Mouse (Mus musculus): ENCODE measurements around the gene Siglecf. TPM values are rescaled to one million over a fixed set of nuclear protein-coding genes. Genes with fewer than 3 reads are reported as not detected.

The Siglecf gene
- total and polyA plus RNA-seq, 3 experiments = 0.14 TPM; not detected in 2

DNA sequence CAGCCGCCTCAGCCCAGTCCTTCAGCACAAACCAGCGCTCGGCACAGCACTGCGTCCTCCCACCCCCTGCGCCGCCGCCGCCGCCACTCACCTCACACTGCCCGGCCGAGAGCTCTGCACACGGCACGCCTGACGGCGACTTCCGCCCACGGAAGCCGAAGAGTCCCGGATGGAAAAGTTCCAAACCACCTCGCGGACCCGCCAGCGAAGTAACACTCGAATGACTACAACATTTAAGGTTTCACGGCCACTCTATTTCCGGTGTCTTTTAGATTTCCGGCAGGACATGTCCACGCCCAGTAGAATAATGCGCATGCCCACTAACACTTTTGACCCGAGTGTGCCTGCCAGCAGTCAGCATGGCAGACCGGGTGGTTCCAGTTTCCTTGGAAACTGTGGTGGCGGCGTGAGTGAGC is 38.1 kb upstream of the Siglecf start, which contains the start of gene Zfp715:
Gene Zfp715, minus strand, starts transcription at position 282 of the 416 bp plus-strand sequence.
- peak within 1 kb of the TSS; percentile 86 for H3K9ac ChIP-seq (ENCODE audit: low read depth, low read length)
- under 1% methylated on average over 30 of the region's 33 CpGs for WGBS
- intact Hi-C loops (cut with DNase I) = loop anchor here (2.0 to 5.0 kb wide), 2 partner anchors 28 to 129 kb away; partner anchors contain the start of genes Cldnd2, Etfb and Gm45233
- TF ChIP-seq CTCF (IDR thresholded peaks at IDR 0.05) (no peak), POLR2A (IDR thresholded peaks at IDR 0.05; ENCODE audit: insufficient read depth, low read depth, low read length) (peak; percentile 55)
- peaks cover 31% of the 10 kb centered on the region for H3K36me3 ChIP-seq (ENCODE audit: control insufficient read depth, insufficient read depth, low read length)
- peak; percentile 86 to 93 for DNase-seq
- H3K27ac ChIP-seq = peak within 1 kb of the TSS; percentile 95
- peak within 1 kb of the TSS; percentile 70 for H3K4me3 ChIP-seq
- peaks cover under 1% of the 10 kb centered on the region for H3K79me2 ChIP-seq (replicated peaks; ENCODE audit: control insufficient read depth, insufficient read depth, low read length)
- H3K27me3 ChIP-seq (ENCODE audit: control insufficient read depth, insufficient read depth, low read length) = no peaks in the 10 kb centered on the region
- peaks cover 17% of the 10 kb centered on the region for H3K4me1 ChIP-seq (ENCODE audit: control insufficient read depth, insufficient read depth, low read length)

DNA sequence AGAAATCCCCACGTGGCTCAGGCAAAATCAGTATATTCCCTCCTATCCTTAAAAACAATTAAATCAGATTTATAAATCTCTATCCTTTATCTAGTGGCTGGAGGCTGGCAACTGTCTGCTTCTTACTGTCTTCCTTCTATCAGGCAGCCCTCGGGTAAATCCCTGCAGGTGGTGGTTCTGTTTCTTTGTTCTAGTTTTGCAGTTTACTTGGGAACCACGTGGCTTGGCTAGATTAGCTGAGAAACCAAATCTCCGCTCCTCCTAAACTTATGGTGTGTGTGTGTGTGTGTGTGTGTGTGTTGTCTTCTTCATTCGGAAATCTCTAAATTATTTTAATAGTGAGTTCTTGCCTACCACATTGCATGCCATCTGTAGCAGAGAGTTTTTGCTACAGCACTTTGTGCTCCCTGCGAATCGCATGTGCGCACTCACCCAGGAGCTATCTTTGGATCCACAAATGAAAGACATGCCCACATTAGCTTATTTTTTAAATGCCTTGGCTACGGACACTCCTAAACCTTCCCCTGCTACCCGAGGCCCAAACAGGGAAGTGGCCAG is 24.8 kb upstream of the Siglecf start:
- Histone ChIP-seq H3K9ac (ENCODE audit: low read depth, low read length) (no peak overlapping the region), H3K4me1 (ENCODE audit: control insufficient read depth, insufficient read depth, low read length) (no peaks in the 10 kb centered on the region), H3K4me3 (no peak overlapping the region), H3K36me3 (ENCODE audit: control insufficient read depth, insufficient read depth, low read length) (no peaks in the 10 kb centered on the region), H3K27me3 (ENCODE audit: control insufficient read depth, insufficient read depth, low read length) (no peaks in the 10 kb centered on the region), H3K27ac (no peak overlapping the region), H3K79me2 (replicated peaks; ENCODE audit: control insufficient read depth, insufficient read depth, low read length) (no peaks in the 10 kb centered on the region)
- TF ChIP-seq EP300 (IDR thresholded peaks at IDR 0.05; ENCODE audit: insufficient read depth, low read depth, low read length) = no peak
- TF ChIP-seq CTCF (IDR thresholded peaks at IDR 0.05) = no peak
- TF ChIP-seq POLR2A (IDR thresholded peaks at IDR 0.05; ENCODE audit: insufficient read depth, low read depth, low read length) = no peak
- intact Hi-C loops (cut with DNase I) = no loop called here
- no peak for DNase-seq
- WGBS = 57% methylated on average over 10 of the region's 10 CpGs

GRCm38 (mm10) chr7:43328101-43328500 is 23.0 kb upstream of the Siglecf start:
- 60% methylated on average over 4 of the region's 4 CpGs for WGBS
- H3K4me1 ChIP-seq (ENCODE audit: control insufficient read depth, insufficient read depth, low read length) = no peaks in the 10 kb centered on the region
- no peak for DNase-seq
- intact Hi-C loops (cut with DNase I) = no loop called here
- no peak overlapping the region for H3K9ac ChIP-seq (ENCODE audit: low read depth, low read length)
- no peak overlapping the region for H3K27ac ChIP-seq
- H3K4me3 ChIP-seq = no peak overlapping the region
- no peaks in the 10 kb centered on the region for H3K79me2 ChIP-seq (replicated peaks; ENCODE audit: control insufficient read depth, insufficient read depth, low read length)
- TF ChIP-seq EP300 (IDR thresholded peaks at IDR 0.05; ENCODE audit: insufficient read depth, low read depth, low read length) = no peak
- TF ChIP-seq POLR2A (IDR thresholded peaks at IDR 0.05; ENCODE audit: insufficient read depth, low read depth, low read length) = no peak
- no peak for TF ChIP-seq CTCF (IDR thresholded peaks at IDR 0.05)
- H3K27me3 ChIP-seq (ENCODE audit: control insufficient read depth, insufficient read depth, low read length) = no peaks in the 10 kb centered on the region
- H3K36me3 ChIP-seq (ENCODE audit: control insufficient read depth, insufficient read depth, low read length) = no peaks in the 10 kb centered on the region

- no peak overlapping the region for H3K4me3 ChIP-seq
- TF ChIP-seq CTCF (IDR thresholded peaks at IDR 0.05) (peak; percentile 97), EP300 (IDR thresholded peaks at IDR 0.05; ENCODE audit: insufficient read depth, low read depth, low read length) (peak; percentile 56; the same call in 1 of the 2 replicates), POLR2A (IDR thresholded peaks at IDR 0.05; ENCODE audit: insufficient read depth, low read depth, low read length) (no peak)
- WGBS = 22% methylated on average over 5 of the region's 7 CpGs
- H3K79me2 ChIP-seq (replicated peaks; ENCODE audit: control insufficient read depth, insufficient read depth, low read length) = no peaks in the 10 kb centered on the region
- H3K27me3 ChIP-seq (ENCODE audit: control insufficient read depth, insufficient read depth, low read length) = no peaks in the 10 kb centered on the region
- no peak overlapping the region for H3K9ac ChIP-seq (ENCODE audit: low read depth, low read length)
- H3K27ac ChIP-seq = no peak overlapping the region
- peak; percentile 29 to 58 for DNase-seq
- H3K4me1 ChIP-seq (ENCODE audit: control insufficient read depth, insufficient read depth, low read length) = no peaks in the 10 kb centered on the region
- intact Hi-C loops (cut with DNase I) = loop anchor here (1.0 kb wide), 2 partner anchors 50 to 82 kb away; no protein-coding TSS in a partner anchor
- H3K36me3 ChIP-seq (ENCODE audit: control insufficient read depth, insufficient read depth, low read length) = no peaks in the 10 kb centered on the region
Observed at GRCm38 (mm10) chr7:43333203-43333602, 17.9 kb upstream of the Siglecf start.

GRCm38 (mm10) chr7:43333899-43334298 is 17.2 kb upstream of the Siglecf start:
- H3K9ac ChIP-seq (ENCODE audit: low read depth, low read length) = no peak overlapping the region
- no peak for DNase-seq
- no peak overlapping the region for H3K4me3 ChIP-seq
- H3K27ac ChIP-seq = no peak overlapping the region
- WGBS = 58% methylated on average over 2 of the region's 2 CpGs
- TF ChIP-seq EP300 (IDR thresholded peaks at IDR 0.05; ENCODE audit: insufficient read depth, low read depth, low read length) (no peak), CTCF (IDR thresholded peaks at IDR 0.05) (no peak), POLR2A (IDR thresholded peaks at IDR 0.05; ENCODE audit: insufficient read depth, low read depth, low read length) (no peak)
- no peaks in the 10 kb centered on the region for H3K36me3 ChIP-seq (ENCODE audit: control insufficient read depth, insufficient read depth, low read length)
- no peaks in the 10 kb centered on the region for H3K27me3 ChIP-seq (ENCODE audit: control insufficient read depth, insufficient read depth, low read length)
- no peaks in the 10 kb centered on the region for H3K4me1 ChIP-seq (ENCODE audit: control insufficient read depth, insufficient read depth, low read length)
- intact Hi-C loops (cut with DNase I) = loop anchor here (1.0 kb wide), 2 partner anchors 51 to 83 kb away; no protein-coding TSS in a partner anchor
- H3K79me2 ChIP-seq (replicated peaks; ENCODE audit: control insufficient read depth, insufficient read depth, low read length) = no peaks in the 10 kb centered on the region

DNA sequence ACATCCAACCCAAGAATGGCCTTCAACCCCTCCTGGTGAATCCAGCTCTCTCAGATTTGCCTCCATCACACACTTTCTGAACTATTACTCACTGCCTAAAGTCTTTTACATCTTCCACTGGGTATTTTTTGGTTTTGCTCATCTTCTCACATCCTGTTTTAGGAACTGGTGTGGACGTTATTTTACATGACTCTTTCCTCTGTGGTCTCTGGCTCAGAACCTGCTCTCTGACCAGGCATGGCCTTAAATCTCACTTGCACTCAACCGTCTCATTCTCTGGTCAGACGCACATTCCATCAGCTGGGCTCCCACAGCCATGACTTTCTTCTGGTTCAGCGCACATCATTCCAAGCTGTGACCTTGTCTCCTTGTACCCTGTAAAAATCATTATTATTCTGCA is 10.4 kb upstream of the Siglecf start:
- DNase-seq = no peak
- Histone ChIP-seq H3K27ac (no peak overlapping the region), H3K27me3 (ENCODE audit: control insufficient read depth, insufficient read depth, low read length) (no peaks in the 10 kb centered on the region), H3K4me1 (ENCODE audit: control insufficient read depth, insufficient read depth, low read length) (no peaks in the 10 kb centered on the region), H3K79me2 (replicated peaks; ENCODE audit: control insufficient read depth, insufficient read depth, low read length) (no peaks in the 10 kb centered on the region), H3K4me3 (no peak overlapping the region), H3K9ac (ENCODE audit: low read depth, low read length) (no peak overlapping the region), H3K36me3 (ENCODE audit: control insufficient read depth, insufficient read depth, low read length) (no peaks in the 10 kb centered on the region)
- intact Hi-C loops (cut with DNase I) = no loop called here
- WGBS = 75% methylated on average over 4 of the region's 4 CpGs
- TF ChIP-seq CTCF (IDR thresholded peaks at IDR 0.05) (no peak), EP300 (IDR thresholded peaks at IDR 0.05; ENCODE audit: insufficient read depth, low read depth, low read length) (no peak), POLR2A (IDR thresholded peaks at IDR 0.05; ENCODE audit: insufficient read depth, low read depth, low read length) (no peak)
